Comparison of ENCODE assay signal across 10 mouse cellular contexts in the genomic region with DNA sequence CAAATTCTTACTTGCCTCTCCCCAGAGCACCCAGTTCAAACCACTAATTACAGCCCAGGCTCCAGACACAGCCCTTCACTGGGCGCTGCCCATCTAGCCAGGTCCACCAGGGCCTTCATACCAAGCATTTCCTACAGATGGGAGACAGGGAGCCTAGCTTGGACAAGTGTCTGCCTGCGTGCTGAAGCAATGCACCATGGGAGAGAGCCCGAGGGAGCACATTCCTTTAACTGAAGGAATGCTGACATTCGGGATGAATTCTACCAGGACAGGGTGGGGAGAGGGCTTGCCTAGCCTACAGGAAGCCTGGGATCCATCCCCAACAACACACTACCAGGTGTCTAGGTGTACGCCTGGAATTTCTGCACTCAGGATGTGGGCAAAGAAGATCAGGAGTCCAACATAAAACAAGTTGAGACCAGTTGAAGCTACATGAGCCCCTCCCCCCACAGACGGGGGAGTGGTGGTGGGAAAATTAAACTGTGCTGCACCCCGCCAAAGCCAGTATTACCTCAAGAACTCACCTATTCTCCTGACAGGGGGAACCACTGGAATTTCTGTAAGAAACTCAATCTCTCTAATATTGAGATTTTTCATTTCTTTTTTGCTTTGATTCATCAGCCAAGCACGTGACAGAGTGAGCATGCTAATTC.
DNase-seq lines count a peak whose midpoint lies in the region; ATAC-seq and TF ChIP-seq lines count a peak whose summit lies in the region.
"Had no signal": no experiment of that assay in that cellular context is flagged by ENCODE, and none has a peak within 500 bp of the region (broad histone marks: within the 10 kb centered on the region; RNA-seq: fewer than 3 reads in every experiment).

No protein-coding gene starts in this region.

- WGBS in heart, embryonic 12.5 days, result 63% methylated on average over 8 of the region's 8 CpGs
- WGBS in thymus, adult 2 months, result 92% methylated on average over 8 of the region's 8 CpGs
- WGBS in kidney, postnatal 0 days, result 47% methylated on average over 8 of the region's 8 CpGs

- H3K36me3 ChIP-seq in heart, embryonic 12.5 days, result peaks cover 94% of the 10 kb centered on the region
- peaks cover 68% of the 10 kb centered on the region for H3K36me3 ChIP-seq in thymus, adult 2 months (ENCODE audit: control insufficient read depth, insufficient read depth, low read length)
- peaks cover 53% of the 10 kb centered on the region for H3K36me3 ChIP-seq in kidney, postnatal 0 days (ENCODE audit: insufficient read depth, low read length)

- DNase-seq in heart, postnatal 14 days, result no peak
- no peak for DNase-seq in thymus, adult 2 months
- no peak for DNase-seq in thymus, postnatal 4 days
- DNase-seq in kidney, postnatal 0 days (ENCODE audit: low spot score), result peak; percentile 42
- no peak for DNase-seq in urinary bladder, postnatal 10 days (ENCODE audit: low spot score)
- no peak for DNase-seq in urinary bladder, adult 2 months (ENCODE audit: low spot score)

- no peak overlapping the region for H3K4me3 ChIP-seq in heart, embryonic 12.5 days
- no peak overlapping the region for H3K4me3 ChIP-seq in thymus, adult 2 months (ENCODE audit: control insufficient read depth, insufficient read depth, low read length)
- H3K4me3 ChIP-seq in kidney, postnatal 0 days (replicated peaks; ENCODE audit: low read depth, low read length), result no peak overlapping the region
- H3K4me3 ChIP-seq: liver, embryonic 15.5 days had no signal

- no peak overlapping the region for H3K4me2 ChIP-seq in heart, embryonic 12.5 days
- H3K4me2 ChIP-seq in kidney, postnatal 0 days (ENCODE audit: low read length), result no peak overlapping the region
- H3K4me2 ChIP-seq: liver, embryonic 15.5 days had no signal

- no peak for ATAC-seq in heart, embryonic 12.5 days (ENCODE audit: insufficient number of reproducible peaks, low FRiP score)
- peak; percentile 47; the same call in 1 of the 2 replicates for ATAC-seq in kidney, postnatal 0 days (replicated peaks; ENCODE audit: low FRiP score, low read depth)
- no peak for ATAC-seq in activated CD4-positive, CD25-positive, alpha-beta regulatory T cell, adult 4 months
- ATAC-seq: intestine, embryonic 16.5 days had no signal

- H3K9me3 ChIP-seq in heart, embryonic 12.5 days (replicated peaks), result no peaks in the 10 kb centered on the region
- H3K9me3 ChIP-seq in kidney, postnatal 0 days (replicated peaks; ENCODE audit: low read length), result no peaks in the 10 kb centered on the region
- H3K9me3 ChIP-seq: liver, embryonic 15.5 days had no signal

- no peaks in the 10 kb centered on the region for H3K27me3 ChIP-seq in heart, embryonic 12.5 days (replicated peaks)
- H3K27me3 ChIP-seq in thymus, adult 2 months (ENCODE audit: control insufficient read depth, insufficient read depth, low read length), result no peaks in the 10 kb centered on the region
- H3K27me3 ChIP-seq in kidney, postnatal 0 days (ENCODE audit: insufficient read depth, low read length), result no peaks in the 10 kb centered on the region
- H3K27me3 ChIP-seq: liver, embryonic 15.5 days had no signal

- no peak for TF ChIP-seq CTCF in thymus, adult 2 months (IDR thresholded peaks at IDR 0.05; ENCODE audit: borderline replicate concordance, control insufficient read depth, extremely low read depth, insufficient read depth, low read length, poor library complexity)
- TF ChIP-seq CTCF in kidney, postnatal 0 days (IDR thresholded peaks at IDR 0.05; ENCODE audit: low read depth), result no peak

- no peak overlapping the region for H3K9ac ChIP-seq in heart, embryonic 12.5 days
- H3K9ac ChIP-seq in kidney, postnatal 0 days (ENCODE audit: low read depth, low read length), result no peak overlapping the region
- H3K9ac ChIP-seq: liver, embryonic 15.5 days had no signal

- peaks cover 28% of the 10 kb centered on the region for H3K4me1 ChIP-seq in heart, embryonic 12.5 days (replicated peaks)
- no peaks in the 10 kb centered on the region for H3K4me1 ChIP-seq in thymus, adult 2 months (replicated peaks; ENCODE audit: control insufficient read depth, insufficient read depth, low read length)
- peaks cover 8% of the 10 kb centered on the region; the same call in 1 of the 2 replicates for H3K4me1 ChIP-seq in kidney, postnatal 0 days (replicated peaks; ENCODE audit: insufficient read depth, low read length)
- H3K4me1 ChIP-seq: liver, embryonic 15.5 days had no signal

- TF ChIP-seq POLR2A in thymus, adult 2 months (IDR thresholded peaks at IDR 0.05; ENCODE audit: control insufficient read depth, extremely low read depth, insufficient read depth, low read length, poor library complexity), result no peak

- peak overlapping the region; percentile 38; the same call in 1 of the 2 replicates for H3K27ac ChIP-seq in heart, embryonic 12.5 days (ENCODE audit: poor library complexity, severe bottlenecking)
- peak overlapping the region; percentile 24; the same call in 1 of the 2 replicates for H3K27ac ChIP-seq in thymus, adult 2 months (ENCODE audit: control insufficient read depth, insufficient read depth, low read length)
- peak overlapping the region; percentile 55 for H3K27ac ChIP-seq in kidney, postnatal 0 days
- H3K27ac ChIP-seq: liver, embryonic 15.5 days had no signal

- intact Hi-C loops in heart, postnatal 14 days (cut with DNase I), result loop anchor here (2.0 kb wide), 1 partner anchor 15 kb away; no protein-coding TSS in a partner anchor
